In the genomic region with DNA sequence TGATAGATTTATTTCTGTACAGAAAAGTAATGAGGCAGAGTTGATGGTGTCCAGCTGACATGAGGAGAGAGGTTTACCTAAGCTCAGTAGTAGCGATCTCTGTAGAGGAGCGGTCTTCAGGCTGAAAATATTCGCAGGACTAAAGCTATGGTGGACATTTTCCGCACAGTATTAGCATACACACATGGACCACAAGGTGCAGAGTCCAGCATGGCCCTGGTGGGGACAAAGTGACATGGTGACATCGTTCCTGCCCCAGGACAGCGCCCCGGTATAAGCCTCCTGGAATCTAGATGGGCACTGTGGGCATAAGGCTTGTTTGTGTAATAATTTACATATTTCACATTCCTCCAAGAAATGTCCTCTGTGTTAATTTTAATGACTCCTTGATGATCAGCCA, we compare ENCODE assay signal across 27 mouse cellular contexts.
DNase-seq lines count a peak whose midpoint lies in the region; ATAC-seq and TF ChIP-seq lines count a peak whose summit lies in the region.
"Had no signal": no experiment of that assay in that cellular context is flagged by ENCODE, and none has a peak within 500 bp of the region (broad histone marks: within the 10 kb centered on the region; RNA-seq: fewer than 3 reads in every experiment).

No protein-coding gene starts in this region.

- H3K4me2 ChIP-seq in embryonic facial prominence, embryonic 12.5 days (replicated peaks) = no peak overlapping the region
- no peak overlapping the region for H3K4me2 ChIP-seq in kidney, postnatal 0 days (ENCODE audit: low read length)
- no peak overlapping the region for H3K4me2 ChIP-seq in intestine, embryonic 15.5 days (replicated peaks)
- no peak overlapping the region for H3K4me2 ChIP-seq in stomach, embryonic 15.5 days
- H3K4me2 ChIP-seq: embryonic facial prominence, embryonic 15.5 days; heart, embryonic 12.5 days; limb, embryonic 15.5 days; lung, embryonic 14.5 days had no signal

- DNase-seq in embryonic facial prominence, embryonic 10.5 days (ENCODE audit: low spot score) = no peak
- no peak for DNase-seq in kidney, postnatal 0 days (ENCODE audit: low spot score)
- no peak for DNase-seq in kidney, adult 9 months
- no peak for DNase-seq in testis, postnatal 14 days (ENCODE audit: low spot score)
- DNase-seq: adrenal gland, postnatal 25 days; cerebellum, adult 11-12 months; cerebellum, postnatal 10 days; forebrain, postnatal 0 days; heart, adult 2 months; heart, postnatal 4 days; kidney, adult 2 months; kidney, postnatal 10 days; layer of hippocampus, postnatal 36 days; lung, embryonic 14.5 days; right cerebral cortex, postnatal 14 days had no signal

- H3K9ac ChIP-seq in embryonic facial prominence, embryonic 12.5 days = no peak overlapping the region
- no peak overlapping the region for H3K9ac ChIP-seq in kidney, postnatal 0 days (ENCODE audit: low read depth, low read length)
- no peak overlapping the region for H3K9ac ChIP-seq in intestine, embryonic 15.5 days
- H3K9ac ChIP-seq in stomach, embryonic 15.5 days = no peak overlapping the region
- H3K9ac ChIP-seq: embryonic facial prominence, embryonic 15.5 days; forebrain, postnatal 0 days; heart, embryonic 12.5 days; limb, embryonic 15.5 days; liver, embryonic 14.5 days; lung, embryonic 14.5 days had no signal

- peak; percentile 15; the same call in 1 of the 2 replicates for ATAC-seq in embryonic facial prominence, embryonic 12.5 days (ENCODE audit: insufficient number of reproducible peaks, insufficient read depth, low FRiP score, low TSS enrichment)
- 0 out of 2 replicates have a peak, but pooled peaks have one; percentile 40 for ATAC-seq in kidney, postnatal 0 days (replicated peaks; ENCODE audit: low FRiP score, low read depth)
- ATAC-seq in intestine, embryonic 15.5 days = peak; percentile 57
- no peak for ATAC-seq in stomach, embryonic 15.5 days (ENCODE audit: insufficient read depth, low FRiP score, low read depth)
- ATAC-seq in inflammation-experienced regulatory T-cells, adult 6 months = no peak
- ATAC-seq: forebrain, postnatal 0 days; hindbrain, postnatal 0 days had no signal

- no peak for TF ChIP-seq CTCF in kidney, postnatal 0 days (IDR thresholded peaks at IDR 0.05; ENCODE audit: low read depth)

- 95% methylated on average over 7 of the region's 7 CpGs for WGBS in embryonic facial prominence, embryonic 12.5 days
- WGBS in embryonic facial prominence, embryonic 10.5 days = 95% methylated on average over 7 of the region's 7 CpGs
- WGBS in kidney, postnatal 0 days = 95% methylated on average over 7 of the region's 7 CpGs
- WGBS in intestine, embryonic 15.5 days = 91% methylated on average over 7 of the region's 7 CpGs
- 94% methylated on average over 7 of the region's 7 CpGs for WGBS in stomach, embryonic 15.5 days

- no peaks in the 10 kb centered on the region for H3K27me3 ChIP-seq in embryonic facial prominence, embryonic 12.5 days
- no peaks in the 10 kb centered on the region for H3K27me3 ChIP-seq in embryonic facial prominence, embryonic 10.5 days (replicated peaks; ENCODE audit: low read depth, poor library complexity, severe bottlenecking)
- H3K27me3 ChIP-seq in kidney, postnatal 0 days (ENCODE audit: insufficient read depth, low read length) = no peaks in the 10 kb centered on the region
- H3K27me3 ChIP-seq in intestine, embryonic 15.5 days (replicated peaks) = no peaks in the 10 kb centered on the region
- H3K27me3 ChIP-seq in stomach, embryonic 15.5 days (replicated peaks) = no peaks in the 10 kb centered on the region
- H3K27me3 ChIP-seq: CH12.LX; embryonic facial prominence, embryonic 15.5 days; heart, embryonic 12.5 days; limb, embryonic 15.5 days had no signal

- H3K27ac ChIP-seq in embryonic facial prominence, embryonic 12.5 days = no peak overlapping the region
- no peak overlapping the region for H3K27ac ChIP-seq in embryonic facial prominence, embryonic 10.5 days (replicated peaks)
- H3K27ac ChIP-seq in kidney, postnatal 0 days = no peak overlapping the region
- no peak overlapping the region for H3K27ac ChIP-seq in intestine, embryonic 15.5 days
- H3K27ac ChIP-seq in stomach, embryonic 15.5 days = 0 out of 2 replicates have a peak overlapping the region, but pooled peaks have one; percentile 1
- H3K27ac ChIP-seq: embryonic facial prominence, embryonic 15.5 days; heart, adult 2 months; hindbrain, postnatal 0 days; limb, embryonic 10.5 days; limb, embryonic 15.5 days; liver, embryonic 14.5 days; midbrain, embryonic 10.5 days had no signal

- H3K4me3 ChIP-seq in embryonic facial prominence, embryonic 12.5 days = no peak overlapping the region
- no peak overlapping the region for H3K4me3 ChIP-seq in embryonic facial prominence, embryonic 10.5 days
- H3K4me3 ChIP-seq in kidney, postnatal 0 days (replicated peaks; ENCODE audit: low read depth, low read length) = no peak overlapping the region
- no peak overlapping the region for H3K4me3 ChIP-seq in intestine, embryonic 15.5 days (replicated peaks)
- no peak overlapping the region for H3K4me3 ChIP-seq in stomach, embryonic 15.5 days (replicated peaks)
- H3K4me3 ChIP-seq: embryonic facial prominence, embryonic 15.5 days; heart, adult 2 months; heart, embryonic 12.5 days; limb, embryonic 10.5 days; limb, embryonic 15.5 days; midbrain, embryonic 10.5 days had no signal

- no peaks in the 10 kb centered on the region for H3K4me1 ChIP-seq in embryonic facial prominence, embryonic 12.5 days
- H3K4me1 ChIP-seq in embryonic facial prominence, embryonic 10.5 days = no peaks in the 10 kb centered on the region
- H3K4me1 ChIP-seq in kidney, postnatal 0 days (replicated peaks; ENCODE audit: insufficient read depth, low read length) = no peaks in the 10 kb centered on the region
- no peaks in the 10 kb centered on the region for H3K4me1 ChIP-seq in intestine, embryonic 15.5 days (replicated peaks)
- no peaks in the 10 kb centered on the region for H3K4me1 ChIP-seq in stomach, embryonic 15.5 days
- H3K4me1 ChIP-seq: embryonic facial prominence, embryonic 15.5 days; limb, embryonic 10.5 days; limb, embryonic 15.5 days; midbrain, embryonic 10.5 days had no signal

- H3K36me3 ChIP-seq in embryonic facial prominence, embryonic 12.5 days = no peaks in the 10 kb centered on the region
- no peaks in the 10 kb centered on the region for H3K36me3 ChIP-seq in embryonic facial prominence, embryonic 10.5 days (replicated peaks)
- no peaks in the 10 kb centered on the region for H3K36me3 ChIP-seq in kidney, postnatal 0 days (ENCODE audit: insufficient read depth, low read length)
- no peaks in the 10 kb centered on the region for H3K36me3 ChIP-seq in intestine, embryonic 15.5 days
- H3K36me3 ChIP-seq in stomach, embryonic 15.5 days = no peaks in the 10 kb centered on the region
- H3K36me3 ChIP-seq: embryonic facial prominence, embryonic 15.5 days; heart, embryonic 12.5 days; limb, embryonic 10.5 days; limb, embryonic 15.5 days; midbrain, embryonic 10.5 days had no signal

- no peaks in the 10 kb centered on the region for H3K9me3 ChIP-seq in embryonic facial prominence, embryonic 12.5 days
- no peaks in the 10 kb centered on the region for H3K9me3 ChIP-seq in embryonic facial prominence, embryonic 10.5 days
- no peaks in the 10 kb centered on the region for H3K9me3 ChIP-seq in kidney, postnatal 0 days (replicated peaks; ENCODE audit: low read length)
- H3K9me3 ChIP-seq in intestine, embryonic 15.5 days = no peaks in the 10 kb centered on the region
- H3K9me3 ChIP-seq in stomach, embryonic 15.5 days = no peaks in the 10 kb centered on the region
- H3K9me3 ChIP-seq: embryonic facial prominence, embryonic 15.5 days; heart, embryonic 12.5 days; limb, embryonic 10.5 days; limb, embryonic 15.5 days; midbrain, embryonic 10.5 days had no signal

Comparison
In these comparisons a context has a peak if more than half of its experiments do, and no peak if none do; other contexts are left out.
1. ATAC-seq: peak in embryonic facial prominence, embryonic 12.5 days (single experiment), kidney, postnatal 0 days (single experiment) and intestine, embryonic 15.5 days (single experiment); none in stomach, embryonic 15.5 days (single experiment) and inflammation-experienced regulatory T-cells, adult 6 months (single experiment).